Mouse (Mus musculus) myocyte (in vitro differentiated cells): ENCODE measurements around the gene Gng2.

Source experiments
- E2F4 ChIP-seq: IDR thresholded peaks from one replicate; pipeline ENCODE4 v1.6.1; 2011; ENCODE audit warnings: mild to moderate bottlenecking, control low read depth, moderate library complexity; ENCODE audit not compliant: insufficient read depth
- MYOG ChIP-seq, 3 experiments: IDR thresholded peaks; one replicate each; pipeline ENCODE4 v1.6.1; 2011; ENCODE audit warnings: control low read depth in 2 of 3, low read depth in 2 of 3, mild to moderate bottlenecking in 2 of 3; ENCODE audit not compliant: insufficient read length in 2 of 3, control insufficient read depth in 1 of 3, insufficient read depth in 1 of 3
- POLR2A ChIP-seq: IDR thresholded peaks from one replicate; pipeline ENCODE4 v1.6.1; 2011; ENCODE audit warnings: low read depth, mild to moderate bottlenecking, control low read depth, moderate library complexity; ENCODE audit not compliant: insufficient read length
- TCF12 ChIP-seq: IDR thresholded peaks from one replicate; pipeline ENCODE4 v1.6.1; 2011; ENCODE audit warnings: mild to moderate bottlenecking, control low read depth; ENCODE audit not compliant: poor library complexity, insufficient read depth, severe bottlenecking

DNA sequence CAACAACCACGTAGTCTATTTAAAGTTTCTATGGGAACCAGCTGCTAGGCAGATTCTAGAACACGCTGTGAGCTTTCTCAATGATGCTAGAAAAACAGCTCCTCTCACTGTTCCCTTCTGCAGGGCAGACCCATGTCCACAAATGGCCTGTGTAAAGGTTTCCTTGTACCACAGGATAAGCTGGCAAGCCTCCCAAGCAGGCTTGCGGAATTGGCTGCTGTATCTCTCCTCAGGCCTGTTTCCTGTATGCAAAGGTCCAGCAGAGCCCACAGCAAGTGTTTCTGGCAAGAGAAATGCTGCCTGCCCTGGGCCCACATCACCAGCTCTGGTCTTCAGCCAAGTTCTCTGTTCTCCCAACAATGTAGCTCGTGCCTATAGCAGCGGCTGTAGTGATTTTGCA is 71.8 kb downstream of the Gng2 start:
- TF ChIP-seq E2F4 (no peak), MYOG (IDR thresholded peaks at IDR 0.05; ENCODE audit: control insufficient read depth in 1 of 3, insufficient read depth in 1 of 3, insufficient read length in 2 of 3, low read depth in 2 of 3) (no peak), TCF12 (no peak), POLR2A (no peak)
